Mouse (Mus musculus): ENCODE measurements around the gene Dmbt1.
"Not testable (repeated sequence)": the region's sequence is repeated elsewhere in the genome, so short reads cannot be mapped to it uniquely, and the experiment has no call there.

Gene Dmbt1

DNA sequence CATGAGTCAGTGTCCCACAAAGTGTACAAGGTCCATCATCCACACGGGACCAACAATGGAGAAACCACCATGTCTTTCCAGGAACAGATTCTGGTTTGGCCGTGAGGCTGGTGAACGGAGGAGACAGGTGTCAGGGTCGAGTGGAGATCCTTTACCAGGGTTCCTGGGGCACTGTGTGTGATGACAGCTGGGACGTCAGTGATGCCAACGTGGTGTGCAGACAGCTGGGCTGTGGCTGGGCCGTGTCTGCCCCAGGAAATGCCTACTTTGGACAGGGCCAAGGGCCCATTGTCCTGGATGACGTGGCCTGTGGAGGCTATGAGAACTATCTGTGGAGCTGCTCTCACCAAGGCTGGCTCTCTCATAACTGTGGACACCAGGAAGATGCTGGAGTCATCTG, 18.0 kb downstream of the Dmbt1 start:
- DNase-seq (ENCODE audit: low spot score) = not testable (repeated sequence)

DNA sequence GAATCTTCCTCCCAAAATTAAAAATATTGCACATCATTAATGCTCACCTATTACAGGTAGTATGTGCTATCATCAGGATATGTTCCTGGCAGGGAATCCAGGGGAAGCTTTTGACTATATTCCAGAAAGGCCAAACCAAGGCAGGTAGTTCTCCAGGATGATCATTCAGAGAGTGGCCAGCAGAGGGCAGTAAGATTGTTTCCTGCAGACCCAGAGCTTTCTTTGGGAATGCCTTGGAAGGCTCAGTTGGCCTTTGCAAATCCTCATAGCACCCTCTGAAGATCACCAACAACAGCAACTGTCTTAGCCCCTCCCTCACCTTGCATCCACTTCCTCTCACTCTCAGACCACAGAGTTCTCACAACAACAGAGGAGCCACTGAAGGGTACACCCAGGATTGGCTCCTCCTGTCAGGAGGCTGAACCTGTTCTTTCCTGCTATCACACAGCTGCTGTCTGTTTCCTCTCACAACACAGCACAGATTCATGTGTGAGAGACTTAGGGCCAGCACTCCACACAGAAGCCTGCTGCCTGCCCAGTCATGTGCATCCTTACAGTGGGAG, 23.0 kb downstream of the Dmbt1 start:
- peak; percentile 68 for DNase-seq (ENCODE audit: low spot score)

DNA sequence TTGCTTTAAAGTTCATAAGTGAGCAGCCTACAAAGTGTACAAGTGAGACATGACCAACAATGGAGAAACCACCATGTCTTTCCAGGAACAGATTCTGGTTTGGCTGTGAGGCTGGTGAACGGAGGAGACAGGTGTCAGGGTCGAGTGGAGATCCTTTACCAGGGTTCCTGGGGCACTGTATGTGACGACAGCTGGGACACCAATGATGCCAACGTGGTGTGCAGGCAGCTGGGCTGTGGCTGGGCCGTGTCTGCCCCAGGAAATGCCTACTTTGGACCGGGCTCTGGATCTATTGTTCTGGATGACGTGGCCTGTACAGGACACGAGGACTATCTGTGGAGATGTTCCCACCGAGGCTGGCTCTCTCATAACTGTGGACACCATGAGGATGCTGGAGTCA, 26.1 kb downstream of the Dmbt1 start:
- not testable (repeated sequence) for DNase-seq (ENCODE audit: low spot score)

DNA sequence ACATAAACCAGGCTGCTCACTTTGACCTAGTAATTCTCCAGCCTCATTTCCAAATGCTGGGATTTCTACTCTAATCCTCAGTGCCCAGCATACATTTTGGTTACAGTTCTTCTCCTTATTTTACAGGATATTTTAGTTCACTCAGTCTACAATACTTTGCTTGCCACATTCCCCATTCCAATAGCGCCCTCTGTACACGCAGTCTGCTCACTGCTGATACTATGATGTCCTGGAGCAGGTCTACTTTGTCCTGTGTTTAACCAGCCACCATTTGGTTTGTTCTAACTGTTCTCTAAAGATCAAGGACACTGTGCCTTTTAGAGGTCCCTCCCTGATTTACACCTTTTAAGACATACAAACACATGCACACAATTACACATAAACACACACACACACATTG, 28.0 kb downstream of the Dmbt1 start:
- peak; percentile 28 for DNase-seq (ENCODE audit: low spot score)

DNA sequence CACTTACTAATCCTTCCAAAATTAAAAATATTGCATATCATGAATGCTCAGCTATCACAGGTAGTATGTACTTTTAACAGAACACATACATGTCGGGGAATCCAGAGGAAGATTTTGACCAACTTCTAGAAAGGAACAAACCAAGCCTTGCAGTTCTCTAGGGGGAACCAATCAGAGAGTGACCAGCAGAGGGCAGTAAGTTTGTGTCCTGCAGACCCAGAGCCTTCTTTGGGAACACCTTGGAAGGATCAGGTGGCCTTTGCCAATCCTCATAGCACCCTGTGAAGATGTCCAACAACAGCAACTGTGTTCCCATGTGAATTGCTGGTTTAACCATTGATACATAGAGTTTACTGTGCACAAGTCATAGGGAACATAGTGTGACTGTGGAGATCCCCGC, 30.7 kb downstream of the Dmbt1 start:
- no peak for DNase-seq (ENCODE audit: low spot score)

DNA sequence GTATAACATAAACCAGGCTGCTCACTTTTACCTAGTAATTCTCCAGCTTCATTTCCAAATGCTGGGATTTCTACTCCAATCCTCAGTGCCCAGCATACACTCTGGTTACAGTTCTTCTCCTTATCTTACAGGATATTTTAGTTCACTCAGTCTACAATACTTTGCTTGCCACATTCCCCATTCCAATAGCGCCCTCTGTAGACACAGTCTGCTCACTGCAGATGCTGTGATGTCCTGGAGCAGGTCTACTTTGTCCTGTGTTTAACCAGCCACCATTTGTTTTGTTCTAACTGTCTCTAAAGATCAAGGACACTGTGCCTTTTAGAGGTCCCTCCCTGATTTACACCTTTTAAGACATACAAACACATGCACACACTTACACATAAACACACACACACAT, 36.3 kb downstream of the Dmbt1 start:
- DNase-seq (ENCODE audit: low spot score) = peak; percentile 66

DNA sequence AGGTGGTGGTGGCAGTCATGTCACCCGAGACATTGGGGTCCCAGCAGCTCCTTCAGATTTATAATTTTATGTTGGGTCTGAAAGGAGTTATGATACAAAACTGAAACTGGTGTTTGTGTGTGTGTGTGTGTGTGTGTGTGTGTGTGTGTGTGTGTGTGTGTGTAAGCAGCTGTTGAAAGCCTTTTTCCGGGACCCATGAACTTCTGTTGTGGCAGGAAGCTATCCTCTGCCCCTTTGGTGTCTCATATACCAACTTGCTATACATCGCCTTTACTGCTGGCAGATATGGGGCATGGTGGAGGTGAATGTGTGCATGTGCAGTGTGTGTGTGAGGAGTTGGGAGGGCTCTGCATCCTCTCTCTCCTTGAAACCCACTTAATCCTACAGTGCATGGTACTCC, 41.6 kb downstream of the Dmbt1 start:
- peak; percentile 76 for DNase-seq (ENCODE audit: low spot score)

DNA sequence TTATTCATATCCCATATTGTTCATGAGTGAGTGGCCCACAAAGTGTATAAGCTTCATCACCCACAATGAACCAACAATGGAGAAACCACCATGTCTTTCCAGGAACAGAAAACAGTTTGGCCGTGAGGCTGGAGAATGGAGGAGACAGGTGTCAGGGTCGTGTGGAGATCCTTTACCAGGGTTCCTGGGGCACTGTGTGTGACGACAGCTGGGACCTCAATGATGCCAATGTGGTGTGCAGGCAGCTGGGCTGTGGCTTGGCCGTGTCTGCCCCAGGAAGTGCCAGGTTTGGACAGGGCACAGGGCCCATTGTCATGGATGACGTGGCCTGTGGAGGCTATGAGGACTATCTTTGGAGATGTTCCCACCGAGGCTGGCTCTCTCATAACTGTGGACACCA, 42.2 kb downstream of the Dmbt1 start:
- DNase-seq (ENCODE audit: low spot score) = not testable (repeated sequence)

DNA sequence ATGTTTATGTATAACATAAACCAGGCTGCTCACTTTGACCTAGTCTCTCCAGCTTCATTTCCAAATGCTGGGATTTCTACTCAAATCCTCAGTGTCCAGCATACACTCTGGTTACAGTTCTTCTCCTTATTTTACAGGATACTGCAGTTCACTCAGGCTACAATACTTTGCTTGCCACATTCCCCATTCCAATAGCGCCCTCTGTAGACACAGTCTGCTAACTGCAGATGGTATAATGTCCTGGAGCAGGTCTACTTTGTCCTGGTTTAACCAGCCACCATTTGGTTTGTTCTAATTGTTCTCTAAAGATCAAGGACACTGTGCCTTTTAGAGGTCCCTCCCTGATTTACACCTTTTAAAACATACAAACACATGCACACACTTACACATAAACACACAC, 44.1 kb downstream of the Dmbt1 start:
- peak; percentile 45 for DNase-seq (ENCODE audit: low spot score)

DNA sequence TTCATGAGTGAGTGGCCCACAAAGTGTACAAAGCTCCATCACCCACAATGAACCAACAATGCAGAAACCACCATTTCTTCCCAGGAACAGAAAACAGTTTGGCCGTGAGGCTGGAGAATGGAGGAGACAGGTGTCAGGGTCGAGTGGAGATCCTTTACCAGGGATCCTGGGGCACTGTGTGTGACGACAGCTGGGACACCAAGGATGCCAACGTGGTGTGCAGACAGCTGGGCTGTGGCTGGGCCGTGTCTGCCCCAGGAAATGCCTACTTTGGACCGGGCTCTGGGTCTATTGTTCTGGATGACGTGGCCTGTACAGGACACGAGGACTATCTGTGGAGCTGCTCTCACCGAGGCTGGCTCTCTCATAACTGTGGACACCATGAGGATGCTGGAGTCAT, 50.5 kb downstream of the Dmbt1 start:
- not testable (repeated sequence) for DNase-seq (ENCODE audit: low spot score)

DNA sequence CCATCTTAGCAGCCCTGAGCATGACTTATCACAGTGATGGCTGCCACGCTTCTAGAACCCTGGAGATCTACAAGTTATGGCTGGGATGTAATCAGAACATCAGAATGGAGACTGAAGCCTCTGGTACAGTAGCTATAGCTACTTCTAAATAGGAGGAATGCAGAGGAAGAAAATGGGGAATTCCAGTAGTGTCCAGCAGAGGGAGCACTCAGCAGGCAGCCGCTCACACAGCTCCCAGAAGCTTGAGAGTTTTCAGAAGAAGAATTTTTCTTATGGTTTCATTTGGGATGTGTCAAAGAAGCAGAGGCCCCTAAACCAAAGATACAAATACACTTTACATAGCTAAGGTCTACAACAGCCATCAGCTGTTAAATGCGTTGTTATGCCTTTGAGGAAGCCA, 80.6 kb downstream of the Dmbt1 start:
- DNase-seq (ENCODE audit: low spot score) = peak; percentile 5

DNA sequence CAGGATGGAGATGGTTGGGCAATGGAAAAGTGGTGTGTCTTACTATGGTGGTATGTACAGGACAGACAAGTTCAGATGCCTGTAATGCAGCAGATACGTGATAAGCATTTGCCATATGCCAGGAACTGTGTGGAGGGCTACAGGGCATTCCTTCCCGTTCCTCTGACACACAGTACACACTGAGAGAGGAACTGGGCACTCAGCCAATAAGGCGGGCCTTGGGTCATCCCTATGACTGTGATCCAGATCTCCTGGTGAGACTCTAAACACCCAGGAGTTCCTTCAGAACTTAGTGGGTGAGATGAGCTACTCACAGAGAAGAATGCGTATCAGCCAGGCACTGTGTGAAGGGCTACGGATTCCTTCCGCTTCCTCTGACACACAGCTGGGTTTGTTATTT, 81.8 kb downstream of the Dmbt1 start:
- no peak for DNase-seq (ENCODE audit: low spot score)

DNA sequence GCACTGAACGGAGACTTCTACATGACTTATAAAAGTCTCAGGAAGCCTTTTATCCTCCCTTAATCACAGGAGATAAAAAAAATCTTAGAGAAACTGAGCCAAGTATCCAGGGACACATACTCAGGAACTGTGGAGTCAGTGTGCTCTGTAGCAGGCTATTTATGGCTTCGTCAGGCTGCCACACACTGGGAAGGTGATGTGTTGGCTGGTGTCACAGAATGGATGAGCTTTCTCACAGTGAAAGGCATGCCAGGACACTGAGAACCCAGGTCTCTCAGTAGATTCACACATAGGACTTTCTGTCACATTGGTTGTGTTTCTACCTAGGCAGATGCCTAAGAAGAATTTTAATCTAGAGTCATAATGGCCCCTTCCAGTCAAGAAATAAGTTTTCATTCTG, 82.6 kb downstream of the Dmbt1 start:
- DNase-seq (ENCODE audit: low spot score) = no peak

DNA sequence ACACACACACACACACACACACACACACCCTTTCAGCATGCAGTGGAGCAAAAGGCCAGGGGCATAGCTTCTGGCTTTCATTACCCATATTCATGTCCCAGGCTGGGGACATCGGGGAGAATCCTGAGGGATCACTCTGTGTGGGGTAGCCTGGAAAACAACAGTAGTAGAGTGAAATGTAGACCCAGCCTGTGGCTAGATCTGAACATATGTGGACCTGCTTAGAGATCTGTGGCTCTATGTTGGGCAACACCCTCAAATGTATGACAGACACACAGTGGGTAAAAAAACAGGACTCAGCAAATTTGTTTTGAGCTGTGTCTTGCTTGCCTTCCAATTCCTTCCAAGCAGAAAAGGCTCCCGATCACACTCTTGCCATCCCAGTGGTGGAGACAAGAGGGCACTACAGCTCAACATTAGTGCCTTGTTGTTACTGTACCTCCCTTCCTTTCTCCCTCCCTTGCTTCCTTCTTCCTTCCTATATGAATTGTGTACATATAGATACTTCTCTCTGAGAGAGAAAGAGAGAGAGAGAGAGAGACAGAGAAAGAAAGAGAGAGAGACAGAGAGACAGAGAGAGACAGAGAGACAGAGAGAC, 90.5 kb downstream of the Dmbt1 start:
- no peak for DNase-seq (ENCODE audit: low spot score)

DNA sequence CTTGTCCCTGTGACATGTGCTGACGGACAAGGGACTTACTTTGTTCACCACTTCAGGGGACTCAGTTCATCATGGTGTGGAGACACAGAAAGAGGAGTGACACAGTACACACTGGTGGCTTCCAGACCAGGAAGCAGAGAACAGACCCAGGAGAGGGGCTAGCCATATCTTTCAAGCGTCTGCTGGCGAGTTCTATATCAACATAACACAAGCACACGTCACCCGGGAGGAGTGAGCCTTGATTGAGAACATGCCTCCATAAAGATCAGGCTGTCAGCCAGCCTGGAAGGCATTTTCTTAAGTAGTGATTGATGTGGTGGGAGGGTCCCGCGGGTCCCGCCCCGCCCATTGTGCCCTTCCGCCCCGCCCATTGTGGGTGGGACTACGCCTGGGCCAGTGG, 98.2 kb downstream of the Dmbt1 start:
- DNase-seq (ENCODE audit: low spot score) = no peak

DNA sequence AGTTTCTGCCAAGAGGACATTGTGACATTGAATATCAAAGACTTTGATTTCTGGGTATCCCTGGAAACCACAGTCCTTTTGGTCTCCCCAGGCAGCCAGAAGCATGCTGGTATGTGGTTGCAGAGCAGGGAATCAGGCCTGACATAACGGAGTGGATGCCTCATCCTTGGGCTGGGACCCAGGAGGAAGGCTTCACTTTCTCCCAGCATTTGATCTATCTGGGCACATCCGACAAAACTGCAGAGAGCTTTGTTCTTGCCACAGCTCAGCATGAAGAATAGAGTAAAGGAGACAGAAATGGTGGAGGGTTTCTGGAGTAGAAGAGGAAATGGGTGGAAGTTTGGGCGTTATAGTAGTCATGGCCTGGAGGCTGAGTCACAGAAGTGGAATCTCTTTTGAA, 101.3 kb downstream of the Dmbt1 start:
- no peak for DNase-seq (ENCODE audit: low spot score)

DNA sequence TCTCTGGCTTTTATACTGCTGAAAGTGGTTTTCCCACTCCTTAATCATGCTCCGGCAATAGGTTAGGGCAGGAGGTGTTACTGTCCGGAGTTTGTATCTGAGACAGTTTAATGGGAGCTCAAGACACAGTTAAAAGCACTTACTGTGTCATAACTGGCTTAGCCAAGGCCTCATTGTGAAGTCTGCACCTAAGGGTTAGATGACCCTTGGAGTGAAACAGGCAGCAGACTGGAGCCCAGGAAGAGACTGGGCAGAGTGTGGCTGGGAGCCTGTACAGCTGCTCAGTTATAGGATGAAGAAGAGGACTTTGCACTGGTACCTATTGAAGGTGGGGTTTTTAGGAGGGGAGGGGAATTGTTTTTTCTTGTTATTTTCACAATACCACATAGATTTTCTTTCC, 114.4 kb downstream of the Dmbt1 start, which contains the start of gene 4933402N03Rik:
4933402N03Rik (minus strand) TSS at position 101 of the 400 bp plus-strand sequence.
- no peak for DNase-seq (ENCODE audit: low spot score)

DNA sequence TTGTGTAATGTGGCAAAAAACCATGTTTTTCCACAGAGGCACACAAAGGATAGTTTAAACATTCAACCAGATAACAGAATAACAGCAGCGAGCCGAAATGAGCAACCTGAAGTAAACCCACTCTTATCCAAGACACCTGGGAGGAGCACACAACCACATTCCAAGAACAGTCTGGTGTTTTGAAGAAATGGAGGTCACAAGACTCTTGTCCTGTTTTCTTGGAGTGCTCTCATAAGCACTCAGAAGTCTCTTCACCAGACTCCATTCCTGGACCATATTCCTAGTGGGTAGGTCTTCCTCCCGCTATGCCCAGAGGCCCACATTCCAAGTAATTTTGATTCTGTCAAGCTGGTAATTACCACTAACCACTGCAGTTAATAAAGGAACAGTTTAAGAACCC, 118.3 kb downstream of the Dmbt1 start:
- no peak for DNase-seq (ENCODE audit: low spot score)

DNA sequence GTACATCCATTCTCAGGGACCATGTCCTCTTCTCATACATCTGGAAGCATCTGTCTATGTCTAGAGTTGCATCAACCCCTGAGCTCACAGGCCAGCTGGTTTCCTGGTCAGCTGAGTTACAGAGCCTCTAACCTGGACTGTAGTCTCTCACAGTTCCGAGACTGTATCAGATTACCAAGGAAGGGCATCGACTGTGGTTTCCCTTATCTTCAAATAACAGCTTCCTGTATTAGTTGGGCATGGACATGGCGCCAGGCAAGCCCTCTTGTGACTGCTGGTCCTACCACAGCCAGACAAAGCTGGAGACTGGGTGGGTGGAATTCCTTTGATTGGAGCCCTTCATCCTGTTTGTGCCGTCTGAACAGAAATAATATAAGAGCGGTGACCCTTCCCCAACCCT, 121.2 kb downstream of the Dmbt1 start:
- no peak for DNase-seq (ENCODE audit: low spot score)

DNA sequence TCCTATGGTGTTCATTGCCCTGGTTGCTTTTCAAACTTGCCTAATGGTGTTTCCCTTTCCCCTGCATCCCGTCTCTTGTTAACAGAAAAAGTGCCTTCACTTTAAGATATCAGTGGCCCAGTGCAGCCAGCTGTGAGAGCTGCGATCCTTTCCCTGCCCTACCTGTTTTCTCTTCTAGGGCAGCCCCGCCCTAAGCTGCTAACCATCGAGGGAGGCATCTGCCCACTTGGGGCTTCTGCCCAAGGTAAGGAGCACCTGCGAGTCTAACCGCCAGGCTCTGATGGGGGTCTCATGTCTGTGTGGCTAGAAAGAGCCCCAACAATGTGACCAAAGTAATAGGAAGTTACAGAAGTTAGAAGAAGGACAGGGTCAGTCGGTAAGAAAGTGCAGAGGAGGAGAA, 130.4 kb downstream of the Dmbt1 start:
- no peak for DNase-seq (ENCODE audit: low spot score)

DNA sequence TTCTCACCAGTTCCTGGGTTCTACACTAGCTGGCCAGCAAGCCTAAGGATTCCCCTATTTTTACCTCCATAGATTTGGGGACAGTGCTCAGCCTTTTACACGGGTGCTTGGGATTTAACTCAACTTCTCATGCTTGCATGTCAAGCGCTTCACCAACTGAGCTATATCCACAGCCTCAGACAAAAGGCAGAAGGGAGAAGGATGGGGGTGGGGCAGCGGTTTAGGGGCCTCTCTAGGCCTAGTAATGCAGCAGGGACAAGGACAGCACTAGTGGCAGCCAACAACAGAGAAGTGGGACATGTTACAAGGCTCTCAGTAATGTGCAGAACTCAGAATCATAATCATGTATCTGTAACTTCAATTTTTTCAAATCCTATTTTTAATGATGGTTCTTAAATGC, 135.9 kb downstream of the Dmbt1 start:
- no peak for DNase-seq (ENCODE audit: low spot score)

DNA sequence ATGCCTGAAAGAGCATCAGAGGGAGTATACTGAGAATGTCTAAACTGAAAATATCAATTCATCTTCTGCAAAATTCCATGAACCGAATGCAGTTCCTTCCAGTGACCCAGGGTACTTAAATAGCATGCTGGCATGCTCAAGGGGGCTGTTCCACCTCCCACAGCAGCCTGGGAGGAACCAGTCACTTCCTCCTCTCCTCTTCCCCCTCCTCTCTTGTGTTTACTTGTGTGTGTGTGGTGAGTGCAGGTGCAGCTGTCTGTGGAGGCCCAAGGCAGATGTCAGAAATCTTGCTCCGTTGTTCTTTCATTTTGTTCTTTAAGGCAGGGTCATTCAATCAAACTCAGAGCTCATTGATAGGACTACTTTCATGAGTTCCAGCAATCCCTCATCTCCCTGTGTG, 137.2 kb downstream of the Dmbt1 start:
- no peak for DNase-seq (ENCODE audit: low spot score)

Measured in T-cell, adult 2 months (primary cell).